ENCODE assay signal across 9 mouse cellular contexts in genomic region chr4:86537972-86538371, GRCm38 (mm10). TPM values are rescaled to one million over a fixed set of nuclear protein-coding genes. Genes with fewer than 3 reads are reported as not detected.
DNase-seq lines count a peak whose midpoint lies in the region.
"Had no signal": no experiment of that assay in that cellular context is flagged by ENCODE, and none has a peak within 500 bp of the region (broad histone marks: within the 10 kb centered on the region; RNA-seq: fewer than 3 reads in every experiment).

No protein-coding gene starts in this region.

- no peaks in the 10 kb centered on the region for H3K27me3 ChIP-seq in splenic B cell, adult 2 months (ENCODE audit: control insufficient read depth, insufficient read depth, low read length, poor library complexity, severe bottlenecking)
- H3K27me3 ChIP-seq: heart, embryonic 15.5 days had no signal

- H3K36me3 ChIP-seq in splenic B cell, adult 2 months (ENCODE audit: control insufficient read depth, insufficient read depth, low read length, poor library complexity, severe bottlenecking), result no peaks in the 10 kb centered on the region
- H3K36me3 ChIP-seq: heart, embryonic 15.5 days had no signal

- DNase-seq in adrenal gland, postnatal 10 days, result peak; percentile 47
- no peak for DNase-seq in adrenal gland, adult 2 months
- DNase-seq in left cerebral cortex, postnatal 4 days, result peak; percentile 23
- no peak for DNase-seq in left cerebral cortex, postnatal 10 days (ENCODE audit: extremely low spot score in 1 of 2, low spot score in 2 of 2)
- DNase-seq in adrenal gland, postnatal 14 days, result peak; percentile 59
- peak; percentile 37 to 45 for DNase-seq in kidney, postnatal 25 days
- peak; percentile 70 for DNase-seq in splenic B cell, adult 2 months (ENCODE audit: low read depth, low spot score)
- DNase-seq in layer of hippocampus, adult 8-10 months (ENCODE audit: low spot score in 2 of 2), result no peak

- intact Hi-C loops in left cerebral cortex, postnatal 4 days (cut with DNase I), result no loop called here
- intact Hi-C loops in left cerebral cortex, postnatal 10 days (cut with DNase I), result no loop called here

RNA-seq across cellular contexts. Expression of gene Saxo1, which starts 20.2 kb away (rescaled TPM):
- total RNA-seq in adrenal gland, postnatal 10 days (2021), result not detected
- total RNA-seq in adrenal gland, adult 2 months (2021), result not detected
- not detected in 2 replicates for polyA plus RNA-seq in adrenal gland, adult 2 months (2012; rRNA removed)
- total RNA-seq in left cerebral cortex, postnatal 4 days (2021), result not detected
- under 1 TPM in 1 of 2 experiments, not detected in 1; 0.45 TPM for total RNA-seq in left cerebral cortex, postnatal 10 days (2021)
- not detected in 2 replicates for total RNA-seq in adrenal gland, postnatal 14 days (2021)
- not detected for total RNA-seq in layer of hippocampus, adult 8-10 months (2022)

RNA-seq across cellular contexts. Expression of gene Rraga, which starts 37.5 kb away (rescaled TPM):
- 10 to 100 TPM; 83.4 to 84.7 TPM for total RNA-seq in adrenal gland, postnatal 10 days (2021)
- total RNA-seq in adrenal gland, adult 2 months (2021), result 100 to 1,000 TPM in 1 of 2 experiments, 10 to 100 TPM in 1; 91.5 to 124 TPM
- 72.4 and 74.6 TPM in 2 replicates for polyA plus RNA-seq in adrenal gland, adult 2 months (2012; rRNA removed)
- 100 to 1,000 TPM; 131 to 139 TPM for total RNA-seq in left cerebral cortex, postnatal 4 days (2021)
- total RNA-seq in left cerebral cortex, postnatal 10 days (2021), result 100 to 1,000 TPM; 152 to 158 TPM
- total RNA-seq in adrenal gland, postnatal 14 days (2021), result 86.2 and 92.5 TPM in 2 replicates
- 100 to 1,000 TPM; 127 to 136 (median 135) TPM for total RNA-seq in layer of hippocampus, adult 8-10 months (2022)

Comparison
In these comparisons a context has a peak if more than half of its experiments do, and no peak if none do; other contexts are left out.
1. DNase-seq: peak in adrenal gland, postnatal 10 days (single experiment), left cerebral cortex, postnatal 4 days (single experiment), adrenal gland, postnatal 14 days (single experiment), kidney, postnatal 25 days (2 of 2) and splenic B cell, adult 2 months (single experiment); none in adrenal gland, adult 2 months (single experiment), left cerebral cortex, postnatal 10 days (0 of 2) and layer of hippocampus, adult 8-10 months (0 of 2).